Mouse (Mus musculus): Measurements from ENCODE around the gene Fst.

Gene Fst

DNA sequence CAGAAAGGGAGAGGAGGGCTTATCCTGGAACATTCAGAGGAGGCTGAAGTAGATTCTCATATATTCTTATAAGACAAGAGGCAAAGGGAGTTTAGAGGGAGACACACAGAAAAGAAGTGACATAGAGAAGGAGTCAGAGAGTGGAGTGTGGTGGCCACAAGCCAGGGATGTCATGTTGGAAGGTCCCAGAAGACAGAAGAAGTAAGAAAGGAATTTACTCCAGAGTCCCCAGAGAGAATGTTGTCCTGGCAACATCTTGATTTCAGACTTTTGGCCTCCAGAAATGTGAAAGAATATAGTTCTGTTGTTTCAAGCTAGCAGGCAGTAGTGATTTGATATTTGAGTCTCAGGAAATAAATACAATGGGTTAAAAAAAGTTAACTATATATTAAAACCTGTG lies 46.4 kb downstream of the Fst start:
- DNase-seq = no peak

DNA sequence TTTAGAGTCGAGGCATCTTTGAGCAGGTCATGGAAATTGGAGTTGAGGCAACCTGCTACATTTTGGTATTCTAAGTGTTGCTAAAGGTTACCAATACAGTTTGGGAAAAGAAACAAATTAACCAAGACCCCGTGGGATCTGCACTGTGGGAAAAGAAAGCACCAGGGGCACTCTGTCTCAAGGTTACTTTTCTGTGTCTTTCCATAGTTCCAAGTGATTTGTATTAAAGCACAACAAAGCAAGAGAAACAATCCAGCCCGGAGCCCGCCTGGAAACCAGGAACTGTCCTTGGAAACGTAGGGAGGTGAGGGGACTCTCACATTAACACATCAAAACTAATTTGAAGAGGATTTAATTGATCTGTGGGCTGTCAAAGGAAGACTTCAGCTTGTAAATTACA lies 51.9 kb downstream of the Fst start:
- no peak for DNase-seq

DNA sequence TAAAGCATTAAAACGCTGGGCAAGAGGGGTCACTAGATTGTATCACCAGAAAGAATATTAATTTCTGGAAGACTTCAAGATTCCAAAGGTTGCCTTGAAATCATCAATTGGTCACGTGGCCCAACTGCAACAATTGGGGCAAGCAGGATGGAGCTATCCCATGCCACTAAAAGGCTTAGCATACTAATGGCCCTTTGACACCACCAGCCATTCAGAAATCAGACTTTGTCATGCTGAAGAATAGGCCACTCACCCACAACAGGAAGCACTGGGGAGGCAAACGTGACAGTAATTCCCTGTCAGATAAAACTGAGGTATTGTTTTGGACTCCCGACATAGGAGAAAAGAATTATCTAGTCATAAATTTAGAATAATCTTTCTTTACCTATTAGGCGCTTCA lies 52.3 kb downstream of the Fst start:
- DNase-seq = no peak

DNA sequence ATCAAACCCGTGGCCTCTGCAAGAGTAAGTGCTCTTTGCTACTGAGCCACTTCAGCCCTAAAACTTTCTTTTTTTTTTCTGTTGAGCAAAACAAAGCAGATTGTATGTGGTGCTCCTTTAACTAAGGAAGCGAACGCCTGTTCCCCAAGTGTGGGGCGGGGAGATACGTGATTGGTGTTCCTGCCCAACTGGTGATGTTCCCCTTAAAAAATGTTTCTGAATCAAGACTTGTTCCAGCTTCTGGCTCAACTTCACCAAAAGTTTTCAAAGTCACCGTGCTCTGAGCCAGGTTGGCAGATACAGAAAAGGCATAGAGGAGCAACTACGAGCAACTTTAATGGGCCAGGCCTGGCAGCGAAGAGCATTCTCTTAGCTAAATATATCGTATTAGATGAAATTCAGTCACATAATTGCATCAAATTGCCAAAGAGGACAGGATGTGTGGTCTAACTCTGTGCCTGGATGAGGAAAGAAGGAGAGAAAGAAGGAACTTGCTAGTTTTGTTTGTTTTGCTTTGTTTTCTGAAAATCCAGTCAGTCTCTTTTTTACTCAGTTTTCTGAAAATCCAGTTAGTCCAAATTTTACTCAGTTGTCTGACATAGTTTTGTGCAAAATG lies 53.5 kb downstream of the Fst start:
- DNase-seq = no peak
